Mouse (Mus musculus) heart, adult 2 months (tissue): ENCODE measurements around the gene Peli1.

Experiments
- CTCF ChIP-seq: fragments of 200-600 bp; IDR thresholded peaks from 2 replicates; pipeline ENCODE4 v1.8.1; 2022; ENCODE audit warnings: antibody characterized with exemption, mild to moderate bottlenecking, moderate library complexity
- EP300 ChIP-seq: fragments of 200-500 bp; IDR thresholded peaks from 2 replicates; pipeline ENCODE4 v1.6.1; 2011; ENCODE audit warnings: low read depth, low read length, control low read depth; ENCODE audit not compliant: insufficient read depth
- POLR2A ChIP-seq: fragments of 200-500 bp; IDR thresholded peaks from 2 replicates; pipeline ENCODE4 v1.6.1; 2011; ENCODE audit warnings: mild to moderate bottlenecking, low read depth, low read length, control low read depth; ENCODE audit not compliant: insufficient read depth

GRCm38 (mm10) chr11:21063271-21063670 lies 27.8 kb upstream of the Peli1 start:
- TF ChIP-seq CTCF (no peak), POLR2A (no peak), EP300 (no peak)
